In the genomic region with DNA sequence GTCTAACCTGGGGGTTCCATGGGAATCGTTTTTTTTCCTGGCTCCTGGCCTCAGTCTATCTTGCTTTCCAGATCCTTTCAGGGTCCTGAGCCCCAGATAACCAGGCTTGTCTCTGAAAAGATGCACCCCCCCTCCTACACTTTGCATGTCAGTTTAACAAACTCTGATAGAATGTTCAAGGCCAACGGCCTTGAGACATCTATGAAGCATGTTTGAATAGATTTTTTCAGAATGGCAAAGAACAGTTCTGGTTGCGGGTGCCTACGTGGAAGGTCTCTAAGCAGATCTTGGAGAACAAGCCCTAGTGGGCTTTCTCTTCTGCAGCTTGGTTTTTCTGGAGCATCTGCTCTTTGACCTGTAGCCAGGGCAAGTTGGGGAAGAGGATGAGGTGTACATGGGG, we compare ENCODE assay signal across 16 mouse cellular contexts. TPM values are rescaled to one million over a fixed set of nuclear protein-coding genes. Genes with fewer than 3 reads are reported as not detected.
A peak's percentile ranks its signal among the peaks of the same experiment; 100 is the strongest.
DNase-seq lines count a peak whose midpoint lies in the region; ATAC-seq and TF ChIP-seq lines count a peak whose summit lies in the region.
"Had no signal": no experiment of that assay in that cellular context is flagged by ENCODE, and none has a peak within 500 bp of the region (broad histone marks: within the 10 kb centered on the region; RNA-seq: fewer than 3 reads in every experiment).

No protein-coding gene starts in this region.

- DNase-seq in adrenal gland, adult 2 months = peak; percentile 79
- no peak for DNase-seq in adrenal gland, postnatal 25 days
- no peak for DNase-seq in liver, adult 2 months (ENCODE audit: extremely low read depth, low read depth, low spot score)
- no peak for DNase-seq in liver, postnatal 0 days
- no peak for DNase-seq in yolk sac, embryonic 10.5 days (ENCODE audit: low spot score)
- DNase-seq in cerebellum, postnatal 10 days = no peak
- DNase-seq: adrenal gland, adult 8-10 months; gastrocnemius, postnatal 14 days had no signal

- peak overlapping the region; percentile 84 for H3K27ac ChIP-seq in liver, adult 2 months (replicated peaks; ENCODE audit: insufficient read depth, low read depth, low read length)
- no peak overlapping the region for H3K27ac ChIP-seq in liver, postnatal 0 days (ENCODE audit: low read depth)
- H3K27ac ChIP-seq in hindbrain, embryonic 16.5 days (ENCODE audit: low read depth, low read length) = peak overlapping the region; percentile 59
- H3K27ac ChIP-seq in small intestine, adult 2 months (ENCODE audit: insufficient read depth, low read depth, low read length) = peak overlapping the region; percentile 71
- H3K27ac ChIP-seq: heart, embryonic 15.5 days; midbrain, embryonic 12.5 days had no signal

- no peak for TF ChIP-seq CTCF in liver, adult 2 months (IDR thresholded peaks at IDR 0.05; ENCODE audit: low read depth, low read length)
- no peak for TF ChIP-seq CTCF in liver, postnatal 0 days (IDR thresholded peaks at IDR 0.05; ENCODE audit: low read depth)
- no peak for TF ChIP-seq CTCF in small intestine, adult 2 months (IDR thresholded peaks at IDR 0.05; ENCODE audit: extremely low read depth, insufficient read length, insufficient replicate concordance, low read depth, low read length)

- TF ChIP-seq POLR2A in liver, adult 2 months (IDR thresholded peaks at IDR 0.05; ENCODE audit: extremely low read depth, insufficient read depth, low read length) = no peak
- no peak for TF ChIP-seq POLR2A in small intestine, adult 2 months (IDR thresholded peaks at IDR 0.05; ENCODE audit: low read depth, low read length)

- no peaks in the 10 kb centered on the region for H3K9me3 ChIP-seq in liver, postnatal 0 days (ENCODE audit: low read length)
- H3K9me3 ChIP-seq in hindbrain, embryonic 16.5 days (ENCODE audit: control insufficient read depth, low read length) = no peaks in the 10 kb centered on the region
- H3K9me3 ChIP-seq: heart, embryonic 15.5 days; midbrain, embryonic 12.5 days had no signal

- TF ChIP-seq EP300 in liver, postnatal 0 days (IDR thresholded peaks at IDR 0.05; ENCODE audit: low read depth) = no peak

- H3K4me1 ChIP-seq in liver, adult 2 months (ENCODE audit: control insufficient read depth, insufficient read depth, low read length) = 0 out of 2 replicates have a peak, but pooled peaks cover 5% of the 10 kb centered on the region
- peaks cover 8% of the 10 kb centered on the region for H3K4me1 ChIP-seq in liver, postnatal 0 days (ENCODE audit: insufficient read depth)
- no peaks in the 10 kb centered on the region for H3K4me1 ChIP-seq in hindbrain, embryonic 16.5 days (ENCODE audit: control insufficient read depth, insufficient read depth, low read depth, low read length)
- H3K4me1 ChIP-seq in small intestine, adult 2 months (ENCODE audit: control insufficient read depth, insufficient read depth, insufficient read length, low read length) = no peaks in the 10 kb centered on the region; the same call in 1 of the 2 replicates

- no peak overlapping the region for H3K4me2 ChIP-seq in liver, postnatal 0 days (ENCODE audit: low read depth, low read length)
- H3K4me2 ChIP-seq in hindbrain, embryonic 16.5 days (ENCODE audit: low read length) = peak overlapping the region; percentile 62
- H3K4me2 ChIP-seq: heart, embryonic 15.5 days; midbrain, embryonic 12.5 days had no signal

- no peak for ATAC-seq in liver, postnatal 0 days
- no peak for ATAC-seq in hindbrain, embryonic 16.5 days
- ATAC-seq: forebrain, embryonic 16.5 days; inflammation-experienced regulatory T-cells, adult 6 months had no signal

- H3K4me3 ChIP-seq in liver, adult 2 months (ENCODE audit: insufficient read depth, low read depth, low read length) = no peak overlapping the region
- no peak overlapping the region for H3K4me3 ChIP-seq in liver, postnatal 0 days (ENCODE audit: low read depth, low read length)
- H3K4me3 ChIP-seq in hindbrain, embryonic 16.5 days (ENCODE audit: low read length) = peak overlapping the region; percentile 13
- H3K4me3 ChIP-seq in small intestine, adult 2 months (ENCODE audit: low read depth, low read length) = no peak overlapping the region
- H3K4me3 ChIP-seq: heart, embryonic 15.5 days; midbrain, embryonic 12.5 days had no signal

- H3K79me2 ChIP-seq in liver, adult 2 months (ENCODE audit: control insufficient read depth, insufficient read depth, low read length) = no peaks in the 10 kb centered on the region

- no peaks in the 10 kb centered on the region for H3K36me3 ChIP-seq in liver, adult 2 months (ENCODE audit: control insufficient read depth, insufficient read depth, low read length)
- H3K36me3 ChIP-seq in liver, postnatal 0 days (replicated peaks; ENCODE audit: insufficient read depth, low read length) = no peaks in the 10 kb centered on the region
- H3K36me3 ChIP-seq in hindbrain, embryonic 16.5 days (ENCODE audit: control insufficient read depth, insufficient read depth, low read length) = no peaks in the 10 kb centered on the region
- H3K36me3 ChIP-seq in small intestine, adult 2 months (ENCODE audit: control insufficient read depth, insufficient read depth, low read length) = no peaks in the 10 kb centered on the region
- H3K36me3 ChIP-seq: heart, embryonic 15.5 days; midbrain, embryonic 12.5 days had no signal

- H3K9ac ChIP-seq in liver, adult 2 months (ENCODE audit: low read depth, low read length) = no peak overlapping the region
- no peak overlapping the region for H3K9ac ChIP-seq in liver, postnatal 0 days (replicated peaks)
- H3K9ac ChIP-seq in hindbrain, embryonic 16.5 days (ENCODE audit: low read depth, low read length) = peak overlapping the region; percentile 29; the same call in 1 of the 2 replicates
- H3K9ac ChIP-seq: heart, embryonic 15.5 days; midbrain, embryonic 12.5 days had no signal

- WGBS in liver, adult 2 months = 29% methylated on average over 4 of the region's 4 CpGs
- 44% methylated on average over 4 of the region's 4 CpGs for WGBS in liver, postnatal 0 days (ENCODE audit: insufficient replicate concordance)
- WGBS in hindbrain, embryonic 16.5 days = 15% methylated on average over 4 of the region's 4 CpGs
- 43% methylated on average over 4 of the region's 4 CpGs for WGBS in small intestine, adult 2 months

- H3K27me3 ChIP-seq in liver, adult 2 months (ENCODE audit: control insufficient read depth, insufficient read depth, low read length) = peaks cover 3% of the 10 kb centered on the region
- H3K27me3 ChIP-seq in liver, postnatal 0 days (ENCODE audit: insufficient read depth, low read length) = peaks cover 94% of the 10 kb centered on the region
- peaks cover 68% of the 10 kb centered on the region for H3K27me3 ChIP-seq in hindbrain, embryonic 16.5 days (replicated peaks; ENCODE audit: control insufficient read depth, insufficient read depth, low read length)
- peaks cover 37% of the 10 kb centered on the region for H3K27me3 ChIP-seq in small intestine, adult 2 months (ENCODE audit: control insufficient read depth, insufficient read depth, low read length)

RNA-seq across cellular contexts. Expression of gene Hoxb5, which starts 5.6 kb away (rescaled TPM):
- total RNA-seq in adrenal gland, adult 2 months (2021) = 10 to 100 TPM; 15.2 to 31.6 TPM
- 43.4 and 45.6 TPM in 2 replicates for polyA plus RNA-seq in adrenal gland, adult 2 months (2012; rRNA removed)
- 36.5 and 36.8 TPM in 2 replicates for total RNA-seq in adrenal gland, postnatal 25 days (2021)
- total RNA-seq in liver, adult 2 months (2014; rRNA removed) = 0.09 and 0.20 TPM in 2 replicates
- 0.35 and 0.40 TPM in 2 replicates for polyA plus RNA-seq in liver, adult 2 months (2012; rRNA removed)
- polyA plus RNA-seq in liver, postnatal 0 days (2015; fragmentation: Nextera tagmentation; extraction: Ambion mirVana) = 0.75 and 0.91 TPM in 2 replicates
- 120 and 133 TPM in 2 replicates for polyA plus RNA-seq in hindbrain, embryonic 16.5 days (2015; fragmentation: Nextera tagmentation; extraction: Ambion mirVana)
- 1.8 and 3.2 TPM in 2 replicates for polyA plus RNA-seq in small intestine, adult 2 months (2012; rRNA removed)
- total RNA-seq: common myeloid progenitor, adult 5-6 weeks; layer of hippocampus, postnatal 14 days had no signal
- polyA plus RNA-seq: forebrain, embryonic 16.5 days; inflammation-experienced regulatory T-cells, adult 6 months; midbrain, embryonic 12.5 days had no signal

RNA-seq across cellular contexts. Expression of gene Hoxb4, which starts 9.3 kb away (rescaled TPM):
- total RNA-seq in adrenal gland, adult 2 months (2021) = 10 to 100 TPM; 16.7 to 21.8 TPM
- polyA plus RNA-seq in adrenal gland, adult 2 months (2012; rRNA removed) = 27.9 and 30.0 TPM in 2 replicates
- total RNA-seq in adrenal gland, postnatal 25 days (2021) = 27.6 and 31.5 TPM in 2 replicates
- total RNA-seq in liver, adult 2 months (2014; rRNA removed) = 0.37 and 0.67 TPM in 2 replicates
- polyA plus RNA-seq in liver, adult 2 months (2012; rRNA removed) = 0.55 and 0.91 TPM in 2 replicates
- polyA plus RNA-seq in liver, postnatal 0 days (2015; fragmentation: Nextera tagmentation; extraction: Ambion mirVana) = 0.22 and 0.27 TPM in 2 replicates
- polyA plus RNA-seq in hindbrain, embryonic 16.5 days (2015; fragmentation: Nextera tagmentation; extraction: Ambion mirVana) = 2.5 and 3.3 TPM in 2 replicates
- polyA plus RNA-seq in small intestine, adult 2 months (2012; rRNA removed) = 1.4 and 2.9 TPM in 2 replicates
- total RNA-seq: layer of hippocampus, postnatal 14 days had no signal
- polyA plus RNA-seq: forebrain, embryonic 16.5 days; midbrain, embryonic 12.5 days had no signal

RNA-seq across cellular contexts. Expression of gene Hoxb3, which starts 14.4 kb away (rescaled TPM):
- total RNA-seq in adrenal gland, adult 2 months (2021) = 10 to 100 TPM; 20.1 to 21.9 TPM
- 89.4 and 94.9 TPM in 2 replicates for polyA plus RNA-seq in adrenal gland, adult 2 months (2012; rRNA removed)
- 33.0 and 40.1 TPM in 2 replicates for total RNA-seq in adrenal gland, postnatal 25 days (2021)
- total RNA-seq in liver, adult 2 months (2014; rRNA removed) = 0.18 and 0.47 TPM in 2 replicates
- 0.47 and 0.48 TPM in 2 replicates for polyA plus RNA-seq in liver, adult 2 months (2012; rRNA removed)
- 0.19 and 0.26 TPM in 2 replicates for polyA plus RNA-seq in liver, postnatal 0 days (2015; fragmentation: Nextera tagmentation; extraction: Ambion mirVana)
- polyA plus RNA-seq in hindbrain, embryonic 16.5 days (2015; fragmentation: Nextera tagmentation; extraction: Ambion mirVana) = 4.8 and 5.6 TPM in 2 replicates
- 3.5 and 5.5 TPM in 2 replicates for polyA plus RNA-seq in small intestine, adult 2 months (2012; rRNA removed)
- total RNA-seq: layer of hippocampus, postnatal 14 days had no signal
- polyA plus RNA-seq: forebrain, embryonic 16.5 days; midbrain, embryonic 12.5 days had no signal

RNA-seq across cellular contexts. Expression of gene Hoxb6, which starts 16.5 kb away (rescaled TPM):
- total RNA-seq in adrenal gland, adult 2 months (2021) = 10 to 100 TPM; 33.0 to 72.2 TPM
- 201 and 210 TPM in 2 replicates for polyA plus RNA-seq in adrenal gland, adult 2 months (2012; rRNA removed)
- total RNA-seq in adrenal gland, postnatal 25 days (2021) = 74.4 and 78.8 TPM in 2 replicates
- 0.07 TPM in 1 of 2 replicates, not detected in the other for total RNA-seq in liver, adult 2 months (2014; rRNA removed)
- polyA plus RNA-seq in liver, adult 2 months (2012; rRNA removed) = 0.15 and 0.30 TPM in 2 replicates
- not detected in 2 replicates for polyA plus RNA-seq in liver, postnatal 0 days (2015; fragmentation: Nextera tagmentation; extraction: Ambion mirVana)
- 49.9 and 53.3 TPM in 2 replicates for polyA plus RNA-seq in hindbrain, embryonic 16.5 days (2015; fragmentation: Nextera tagmentation; extraction: Ambion mirVana)
- polyA plus RNA-seq in small intestine, adult 2 months (2012; rRNA removed) = 1.0 and 8.3 TPM in 2 replicates
- total RNA-seq: common myeloid progenitor, adult 5-6 weeks; layer of hippocampus, postnatal 14 days had no signal
- polyA plus RNA-seq: forebrain, embryonic 16.5 days; inflammation-experienced regulatory T-cells, adult 6 months; midbrain, embryonic 12.5 days had no signal

RNA-seq across cellular contexts. Expression of gene Hoxb7, which starts 22.3 kb away (rescaled TPM):
- 10 to 100 TPM; 46.4 to 46.7 TPM for total RNA-seq in adrenal gland, adult 2 months (2021)
- polyA plus RNA-seq in adrenal gland, adult 2 months (2012; rRNA removed) = 48.8 and 55.9 TPM in 2 replicates
- total RNA-seq in adrenal gland, postnatal 25 days (2021) = 54.7 and 58.6 TPM in 2 replicates
- 0.09 and 0.54 TPM in 2 replicates for total RNA-seq in liver, adult 2 months (2014; rRNA removed)
- 0.06 and 0.17 TPM in 2 replicates for polyA plus RNA-seq in liver, adult 2 months (2012; rRNA removed)
- polyA plus RNA-seq in liver, postnatal 0 days (2015; fragmentation: Nextera tagmentation; extraction: Ambion mirVana) = 0.27 and 0.51 TPM in 2 replicates
- 29.3 and 33.1 TPM in 2 replicates for polyA plus RNA-seq in hindbrain, embryonic 16.5 days (2015; fragmentation: Nextera tagmentation; extraction: Ambion mirVana)
- 0.17 and 1.5 TPM in 2 replicates for polyA plus RNA-seq in small intestine, adult 2 months (2012; rRNA removed)
- total RNA-seq: common myeloid progenitor, adult 5-6 weeks; layer of hippocampus, postnatal 14 days had no signal
- polyA plus RNA-seq: forebrain, embryonic 16.5 days; inflammation-experienced regulatory T-cells, adult 6 months; midbrain, embryonic 12.5 days had no signal

Comparison
In these comparisons a context has a peak if more than half of its experiments do, and no peak if none do; other contexts are left out.
1. RNA of gene Hoxb5, which starts 5.6 kb away (polyA plus RNA-seq): 120 to 133 TPM in hindbrain, embryonic 16.5 days and 43.4 to 45.6 TPM in adrenal gland, adult 2 months; 1.8 to 3.2 TPM in small intestine, adult 2 months, 0.75 to 0.91 TPM in liver, postnatal 0 days and 0.35 to 0.40 TPM in liver, adult 2 months; every median in the first group is over 10 times any median in the second.
2. RNA of gene Hoxb3, which starts 14.4 kb away (polyA plus RNA-seq): 89.4 to 94.9 TPM in adrenal gland, adult 2 months; 3.5 to 5.5 TPM in small intestine, adult 2 months, 4.8 to 5.6 TPM in hindbrain, embryonic 16.5 days, 0.47 to 0.48 TPM in liver, adult 2 months and 0.19 to 0.26 TPM in liver, postnatal 0 days; every median in the first group is over 10 times any median in the second.